Mouse (Mus musculus): Measurements from ENCODE around the gene Kctd11.
A peak's percentile ranks its signal among the peaks of the same experiment; 100 is the strongest.
"Not testable (repeated sequence)": the region's sequence is repeated elsewhere in the genome, so short reads cannot be mapped to it uniquely, and the experiment has no call there.

The Kctd11 gene

DNA sequence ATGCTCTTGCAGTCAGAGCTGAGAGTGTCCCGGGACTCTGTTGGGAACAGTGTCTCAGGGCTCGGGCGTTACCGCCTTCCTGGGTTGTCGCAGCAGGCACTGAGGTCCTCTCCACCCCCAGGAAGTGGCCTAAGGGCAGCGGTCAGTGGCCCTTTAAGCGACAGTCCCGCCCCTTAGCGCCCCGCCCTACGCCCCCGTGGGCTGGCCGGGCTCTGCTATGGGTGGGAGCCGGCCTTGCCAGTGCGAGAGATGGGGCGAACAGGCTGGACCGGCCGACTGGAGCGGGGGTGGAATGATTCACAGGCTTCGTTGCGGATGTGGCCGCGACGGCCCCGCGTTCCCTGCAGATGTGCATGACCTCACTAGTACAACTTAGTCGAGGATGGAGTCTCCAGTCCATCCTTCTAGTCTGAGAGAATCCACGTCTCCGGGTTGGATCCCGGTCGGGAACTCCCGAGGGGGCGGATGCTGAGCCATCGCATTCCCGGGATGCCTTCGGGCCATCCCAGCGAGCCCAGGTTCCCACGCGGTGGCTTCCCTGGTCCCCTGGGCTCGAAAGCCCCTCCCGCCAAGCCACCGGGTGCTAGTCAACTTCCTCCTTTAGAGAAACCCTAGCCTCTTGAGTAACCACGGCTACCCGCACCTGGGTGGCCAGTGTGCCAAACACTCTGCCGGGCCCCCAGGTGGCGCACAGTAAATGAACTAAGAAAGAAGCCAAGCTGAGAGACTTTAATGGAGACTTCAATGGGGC is at the start of gene Kctd11:
Gene Kctd11, minus strand, starts transcription at position 554 of the 751 bp plus-strand sequence.
- no peak for DNase-seq (ENCODE audit: extremely low read depth, low read depth)

DNA sequence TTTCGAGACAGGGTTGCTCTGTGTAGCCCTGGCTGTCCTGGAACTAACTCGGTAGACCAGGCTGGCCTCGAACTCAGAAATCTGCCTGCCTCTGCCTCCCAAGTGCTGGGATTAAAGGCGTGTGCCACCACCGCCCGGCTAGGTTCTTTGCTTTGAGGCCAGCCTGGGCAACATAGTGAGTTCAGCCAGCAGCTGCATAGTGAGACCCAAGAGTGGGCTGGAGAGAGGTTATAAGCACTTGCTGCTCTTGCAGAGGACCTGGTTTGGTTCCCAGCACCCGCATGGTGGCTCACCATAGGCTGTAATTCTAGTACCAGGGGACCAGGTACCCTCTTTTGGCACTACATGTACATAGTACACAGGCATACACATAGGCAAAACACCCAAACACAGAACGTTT is 49.0 kb upstream of the Kctd11 start:
- not testable (repeated sequence) for DNase-seq (ENCODE audit: extremely low read depth, low read depth)

GRCm38 (mm10) chr11:69929712-69930111 is 48.5 kb upstream of the Kctd11 start:
- no peak for DNase-seq (ENCODE audit: extremely low read depth, low read depth)

GRCm38 (mm10) chr11:69927501-69927900 is 46.3 kb upstream of the Kctd11 start:
- DNase-seq (ENCODE audit: extremely low read depth, low read depth): no peak

DNA sequence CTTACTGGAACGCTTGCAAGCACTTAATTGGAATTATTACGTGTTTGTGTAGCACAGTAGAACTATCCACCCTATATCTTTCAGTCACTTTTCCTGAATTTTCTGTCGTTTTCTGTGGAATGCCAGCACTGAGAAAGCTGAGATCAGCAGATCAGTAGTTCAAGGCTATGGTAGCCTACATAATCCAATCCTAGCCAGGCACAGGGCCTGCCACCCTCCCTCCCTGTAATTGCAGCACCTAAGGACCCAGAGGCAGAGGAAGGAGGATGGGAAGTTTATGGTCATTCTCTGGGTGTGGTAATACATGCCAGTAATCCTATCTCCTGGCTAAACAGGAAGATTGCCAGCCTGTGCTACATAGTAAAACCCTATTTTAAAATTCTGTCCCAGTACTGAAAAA is 41.6 kb upstream of the Kctd11 start:
- DNase-seq (ENCODE audit: extremely low read depth, low read depth): no peak

DNA sequence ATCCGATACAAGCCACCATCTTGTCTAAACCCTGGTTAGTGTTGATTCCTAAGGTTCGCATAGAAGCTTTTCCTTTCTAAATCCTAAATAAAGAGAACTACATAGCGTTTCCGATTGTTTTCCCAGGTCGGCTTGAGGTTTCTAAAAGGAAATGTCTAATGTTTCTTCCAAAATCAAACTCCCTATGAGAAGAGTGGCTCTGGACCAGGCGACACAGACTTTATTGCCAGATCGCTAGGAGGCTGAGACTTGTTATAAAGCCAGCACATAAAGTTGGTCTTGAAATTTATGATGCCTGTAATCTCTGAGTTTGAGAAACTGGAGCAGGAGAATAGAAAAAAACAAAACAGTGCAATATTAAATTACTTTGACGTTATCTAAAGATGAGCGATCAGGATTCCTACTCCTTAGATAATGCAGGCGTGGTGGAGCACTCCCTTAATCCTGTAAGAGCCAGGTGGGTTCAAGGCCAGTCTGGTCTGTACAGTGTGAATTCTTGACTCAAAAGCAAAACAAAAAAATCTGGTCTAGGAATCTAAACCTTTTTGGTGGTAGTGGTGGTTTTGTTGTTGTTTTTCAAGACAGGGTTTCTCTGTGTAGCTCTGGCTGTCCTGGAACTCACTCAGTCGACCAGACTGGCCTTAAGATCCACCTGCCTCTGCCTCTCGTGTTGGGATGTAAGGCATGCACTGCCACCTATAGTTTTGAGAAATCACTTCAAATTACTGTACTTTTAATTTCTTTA is 41.0 kb upstream of the Kctd11 start:
- DNase-seq (ENCODE audit: extremely low read depth, low read depth): no peak

DNA sequence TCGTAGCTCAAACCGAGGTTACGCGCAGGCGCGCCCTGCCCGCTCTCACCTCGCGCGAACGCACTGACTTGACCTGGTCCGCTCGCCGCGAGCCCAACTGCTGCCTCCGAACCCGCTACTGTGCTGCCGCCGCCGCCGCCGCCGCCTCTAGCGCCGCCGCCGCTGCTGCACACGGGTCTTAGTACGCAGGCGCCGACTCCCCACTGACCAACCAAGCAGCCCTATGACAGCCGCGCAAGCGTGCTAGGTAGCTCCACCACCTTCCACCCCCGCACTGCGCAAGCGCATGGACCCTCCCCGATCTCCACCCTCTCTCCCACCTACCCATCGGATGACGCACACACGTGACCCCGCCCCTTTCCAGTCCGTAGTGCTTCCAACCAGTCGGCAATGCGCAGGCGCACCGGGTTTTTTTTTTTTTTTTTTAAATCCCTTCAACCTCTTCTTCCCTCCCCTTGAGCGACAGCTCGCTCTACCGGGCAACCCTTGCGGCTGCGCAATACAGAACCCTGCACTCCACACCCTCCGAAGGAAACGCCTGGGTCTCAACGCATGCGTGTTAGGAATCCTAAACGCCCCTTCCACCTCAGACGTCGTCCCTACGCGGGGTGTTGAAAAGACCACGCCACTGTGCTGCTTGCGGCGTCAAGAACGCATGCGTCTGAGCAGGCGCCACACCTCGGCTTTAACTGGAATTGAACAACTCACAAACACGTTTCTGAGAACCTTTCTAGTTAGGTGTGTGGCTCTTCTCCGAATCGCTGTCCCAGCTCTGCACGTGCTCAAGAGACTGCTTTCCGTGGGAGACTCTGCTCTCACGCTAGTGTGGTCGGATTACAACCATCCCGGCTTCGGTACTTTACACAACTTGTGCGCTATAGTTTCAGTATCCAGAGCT is 40.2 kb upstream of the Kctd11 start, which contains the start of gene Eif5a:
Gene Eif5a, minus strand, starts transcription at position 845 of the 898 bp plus-strand sequence.
- peak; percentile 99 for DNase-seq (ENCODE audit: extremely low read depth, low read depth)

- no peak for DNase-seq (ENCODE audit: extremely low read depth, low read depth)
Measured at GRCm38 (mm10) chr11:69920266-69921031, 39.2 kb upstream of the Kctd11 start.

DNA sequence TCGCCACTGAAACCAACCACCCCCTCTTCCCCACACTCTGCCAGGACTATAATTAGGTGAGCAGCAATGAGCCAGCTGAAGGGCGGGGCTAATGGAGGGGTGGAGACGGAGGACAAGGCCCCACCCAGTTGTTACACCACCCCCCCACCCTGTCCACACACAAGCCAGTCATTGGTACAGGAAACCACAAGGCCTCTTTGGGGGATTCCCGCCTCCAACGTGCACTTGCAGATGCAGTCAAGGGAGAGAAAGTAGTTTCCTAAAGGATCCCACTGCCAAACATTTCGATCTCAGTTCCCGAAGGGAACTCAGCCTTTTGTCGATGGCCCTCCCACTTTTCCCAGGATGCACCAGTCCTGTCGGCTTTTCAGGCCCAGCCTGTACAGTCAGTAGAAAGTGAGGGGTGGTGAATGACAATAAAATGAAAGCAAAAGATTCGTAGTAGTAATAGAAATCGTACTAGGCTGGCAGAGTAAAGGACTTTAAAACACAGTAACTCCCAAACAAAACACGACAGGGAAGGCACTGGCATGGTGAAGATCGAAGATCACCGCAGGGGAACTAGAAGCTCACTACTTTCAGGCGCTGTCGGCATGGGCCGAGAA is 38.6 kb upstream of the Kctd11 start:
- peak; percentile 87 for DNase-seq (ENCODE audit: extremely low read depth, low read depth)

GRCm38 (mm10) chr11:69919053-69919452 is 37.8 kb upstream of the Kctd11 start:
- no peak for DNase-seq (ENCODE audit: extremely low read depth, low read depth)

DNA sequence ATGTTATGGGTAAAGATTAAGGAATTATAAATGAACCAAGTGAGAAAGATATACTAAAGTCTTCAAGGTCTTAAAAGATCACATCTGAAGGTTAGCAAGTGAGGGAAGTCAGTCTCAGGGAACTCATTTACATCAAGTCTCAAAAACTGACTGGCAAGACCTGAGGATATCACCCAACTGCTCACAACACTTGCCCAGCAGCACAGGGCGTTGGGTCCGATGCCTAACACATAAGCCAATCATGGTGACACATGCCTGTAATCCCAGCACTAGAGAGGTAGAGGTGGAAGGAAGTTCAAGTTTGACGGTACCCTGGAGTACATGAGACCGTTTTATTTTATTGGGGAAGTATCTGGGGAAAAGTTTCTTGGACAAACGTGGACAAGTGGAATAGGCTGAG is 36.9 kb upstream of the Kctd11 start:
- no peak for DNase-seq (ENCODE audit: extremely low read depth, low read depth)

DNA sequence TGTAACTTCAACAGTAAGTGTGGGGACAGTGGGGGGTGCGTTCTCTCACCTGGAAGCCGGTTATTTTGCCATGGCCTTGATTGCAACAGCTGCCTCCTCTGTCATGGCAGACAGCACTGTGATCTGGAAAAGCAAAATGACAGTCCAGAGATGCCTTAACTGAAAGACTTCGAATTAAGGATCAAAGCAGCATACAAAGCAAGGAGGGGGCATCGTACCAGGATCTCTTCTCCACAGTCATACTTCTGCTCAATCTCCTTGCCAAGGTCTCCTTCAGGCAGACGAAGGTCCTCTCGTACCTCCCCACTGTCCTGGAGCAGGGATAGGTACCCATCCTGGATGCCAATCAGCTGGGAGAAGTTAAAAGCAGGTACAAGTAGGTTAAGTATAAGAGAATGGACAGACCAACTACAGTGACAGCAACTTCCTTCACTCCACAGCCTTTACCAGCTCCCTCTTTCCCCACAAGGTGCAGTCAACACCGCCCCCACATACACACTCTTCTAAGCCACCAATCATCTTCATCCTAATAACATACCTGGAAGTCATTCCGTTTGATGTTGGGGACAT is 36.3 kb upstream of the Kctd11 start:
- DNase-seq (ENCODE audit: extremely low read depth, low read depth): no peak

DNA sequence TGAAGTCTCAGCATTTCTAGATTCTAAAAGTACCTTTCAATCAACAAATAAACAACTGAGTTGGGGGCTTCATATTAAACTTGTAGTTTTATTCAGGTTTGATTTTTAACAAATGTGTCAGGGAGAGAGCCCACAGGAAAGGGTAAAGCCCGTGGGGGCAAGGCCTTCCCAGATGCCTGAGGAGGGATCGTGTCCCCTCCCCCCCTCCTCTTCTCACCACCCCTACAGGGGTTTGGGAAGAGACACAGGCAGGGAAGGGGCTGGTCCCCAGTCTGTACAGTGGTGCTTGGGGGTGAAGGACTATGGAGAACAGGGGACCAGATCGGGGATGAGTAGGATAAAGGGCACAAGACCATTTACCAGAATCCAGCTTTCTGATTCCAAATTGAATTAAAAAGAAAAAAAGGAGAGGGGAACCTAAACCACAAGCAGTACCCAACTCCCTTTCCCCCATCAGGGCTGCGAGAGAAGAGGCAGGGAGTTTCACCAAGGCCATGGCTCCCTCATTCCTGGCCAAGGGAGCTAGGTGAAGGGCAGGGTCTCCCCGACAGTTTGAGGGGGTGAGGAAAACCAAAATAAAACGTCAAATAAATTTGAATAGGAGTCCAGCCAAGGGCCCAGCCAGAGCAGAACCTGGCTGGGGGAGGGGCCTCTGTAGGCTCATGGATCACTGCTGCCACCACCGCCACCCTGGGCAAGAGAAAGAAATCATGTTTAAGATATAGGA is 35.6 kb upstream of the Kctd11 start:
- not testable (repeated sequence) for DNase-seq (ENCODE audit: extremely low read depth, low read depth)

- DNase-seq (ENCODE audit: extremely low read depth, low read depth): peak; percentile 77
Measured at GRCm38 (mm10) chr11:69915667-69916627, 34.7 kb upstream of the Kctd11 start.

- no peak for DNase-seq (ENCODE audit: extremely low read depth, low read depth)
Measured at GRCm38 (mm10) chr11:69914917-69915430, 33.8 kb upstream of the Kctd11 start.

GRCm38 (mm10) chr11:69914372-69914764 is 33.2 kb upstream of the Kctd11 start:
- no peak for DNase-seq (ENCODE audit: extremely low read depth, low read depth)

DNA sequence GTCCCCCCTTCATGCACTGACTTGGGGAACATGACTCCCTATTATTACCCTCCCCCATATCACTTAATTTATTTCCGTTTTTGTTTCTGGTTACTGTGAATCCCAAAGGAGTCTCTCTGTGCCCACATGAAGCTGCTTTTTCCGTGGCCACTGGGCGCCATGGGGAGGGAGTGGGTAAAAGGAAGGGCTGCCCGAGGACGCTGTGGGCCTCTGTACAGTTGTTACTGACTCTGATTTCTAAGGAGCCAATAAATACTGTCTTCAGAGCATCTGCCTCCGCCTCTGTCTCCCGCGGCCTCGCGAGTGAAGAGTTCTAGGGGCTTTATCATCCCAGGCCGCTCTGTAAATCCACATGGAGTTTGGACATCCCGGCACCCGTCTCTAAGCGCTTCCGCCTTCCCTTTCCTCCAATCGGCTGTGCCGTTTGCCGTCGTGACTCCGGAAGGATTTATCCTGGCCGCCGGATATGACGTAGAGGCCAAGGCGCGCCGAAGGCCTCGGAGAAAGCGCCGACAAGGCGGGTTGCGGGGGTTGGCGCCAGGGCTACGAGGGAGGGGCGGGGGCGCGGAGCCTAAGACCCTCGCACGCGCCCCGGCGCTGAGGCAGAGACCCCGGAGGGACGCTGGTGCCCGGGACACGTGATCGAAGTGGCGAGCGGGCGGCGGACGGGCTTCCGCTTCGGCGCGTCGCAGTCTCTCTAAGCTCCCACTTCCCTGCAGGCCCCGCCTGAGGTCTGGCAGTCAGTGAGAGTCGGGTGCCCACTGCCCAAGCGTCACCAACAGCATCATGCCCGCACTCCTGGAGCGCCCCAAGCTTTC is 32.6 kb upstream of the Kctd11 start, which contains the start of gene Gps2:
Gene Gps2, plus strand, starts transcription at position 335 of the 818 bp plus-strand sequence.
- peak; percentile 86 for DNase-seq (ENCODE audit: extremely low read depth, low read depth)

All from MEL-GATA-1-ER (cell line).